ENCODE assay signal across 10 mouse cellular contexts in genomic region chr13:41219687-41220303, GRCm38 (mm10). TPM values are rescaled to one million over a fixed set of nuclear protein-coding genes. Genes with fewer than 3 reads are reported as not detected.
DNase-seq lines count a peak whose midpoint lies in the region; ATAC-seq and TF ChIP-seq lines count a peak whose summit lies in the region.
"Had no signal": no experiment of that assay in that cellular context is flagged by ENCODE, and none has a peak within 500 bp of the region (broad histone marks: within the 10 kb centered on the region; RNA-seq: fewer than 3 reads in every experiment).

No protein-coding gene starts in this region.

- H3K4me3 ChIP-seq in kidney, adult 2 months (ENCODE audit: insufficient read depth, low read depth, low read length): peak overlapping the region; percentile 42
- H3K4me3 ChIP-seq in ES-E14 (ENCODE audit: insufficient read depth in 1 of 2, low read depth in 1 of 2, low read length in 2 of 2, poor library complexity in 1 of 2, severe bottlenecking in 1 of 2): peak overlapping the region; percentile 65 to 77
- H3K4me3 ChIP-seq in hindbrain, postnatal 0 days (ENCODE audit: low read length): peak overlapping the region; percentile 85
- peak overlapping the region; percentile 80 for H3K4me3 ChIP-seq in midbrain, embryonic 14.5 days (replicated peaks; ENCODE audit: low read depth, low read length)

- no peaks in the 10 kb centered on the region for H3K36me3 ChIP-seq in kidney, adult 2 months (ENCODE audit: control insufficient read depth, insufficient read depth, low read length)
- H3K36me3 ChIP-seq in ES-E14 (ENCODE audit: control insufficient read depth, insufficient read depth, low read length, poor library complexity, severe bottlenecking): no peaks in the 10 kb centered on the region
- H3K36me3 ChIP-seq in hindbrain, postnatal 0 days (ENCODE audit: insufficient read depth, low read length): no peaks in the 10 kb centered on the region
- no peaks in the 10 kb centered on the region for H3K36me3 ChIP-seq in midbrain, embryonic 14.5 days (ENCODE audit: control insufficient read depth, insufficient read depth, low read length)

- no peak for TF ChIP-seq CTCF in kidney, adult 2 months (conservative IDR thresholded peaks at IDR 0.05; ENCODE audit: insufficient read depth, insufficient read length, low read depth, low read length)
- no peak for TF ChIP-seq CTCF in hindbrain, postnatal 0 days (IDR thresholded peaks at IDR 0.05; ENCODE audit: low read depth)

- no peak for DNase-seq in kidney, adult 2 months
- DNase-seq in kidney, adult 9 months: no peak
- DNase-seq in ES-E14 (ENCODE audit: low read depth, low spot score): no peak
- peak; percentile 19 to 25 for DNase-seq in cerebellum, postnatal 36 days
- no peak for DNase-seq in hindbrain, postnatal 0 days (ENCODE audit: low spot score)
- no peak for DNase-seq in midbrain, embryonic 14.5 days
- no peak for DNase-seq in MN1 (ENCODE audit: low spot score)

- H3K9me3 ChIP-seq in ES-E14 (ENCODE audit: control insufficient read depth, insufficient read depth, low read depth, low read length): no peaks in the 10 kb centered on the region
- peaks cover 8% of the 10 kb centered on the region; the same call in 1 of the 2 replicates for H3K9me3 ChIP-seq in hindbrain, postnatal 0 days (ENCODE audit: low read length)
- peaks cover 17% of the 10 kb centered on the region; the same call in 1 of the 2 replicates for H3K9me3 ChIP-seq in midbrain, embryonic 14.5 days (ENCODE audit: control insufficient read depth, low read length)

- no peak for TF ChIP-seq POLR2A in kidney, adult 2 months (IDR thresholded peaks at IDR 0.05; ENCODE audit: low read depth, low read length)

- peak; percentile 78 for ATAC-seq in hindbrain, postnatal 0 days
- peak; percentile 38 for ATAC-seq in midbrain, embryonic 14.5 days (ENCODE audit: low FRiP score, low TSS enrichment)
- ATAC-seq in CD4-positive, CD25-positive, alpha-beta regulatory T cell, adult 4 months: no peak

- in situ Hi-C loops in ES-E14 (cut with MboI; ENCODE audit: low sequenced_read_pairs in 2 of 2, unreplicated experiment in 2 of 2): no loop called here

- 2% methylated on average over 39 of the region's 39 CpGs for WGBS in kidney, adult 2 months
- 2% methylated on average over 35 of the region's 39 CpGs for WGBS in hindbrain, postnatal 0 days
- 2% methylated on average over 39 of the region's 39 CpGs for WGBS in midbrain, embryonic 14.5 days

- no peak overlapping the region for H3K27ac ChIP-seq in kidney, adult 2 months (ENCODE audit: insufficient read depth, low read depth, low read length)
- H3K27ac ChIP-seq in ES-E14 (ENCODE audit: insufficient read depth, low read depth, low read length, poor library complexity, severe bottlenecking): no peak overlapping the region
- H3K27ac ChIP-seq in hindbrain, postnatal 0 days: peak overlapping the region; percentile 78
- H3K27ac ChIP-seq in midbrain, embryonic 14.5 days (replicated peaks; ENCODE audit: low read depth, low read length): peak overlapping the region; percentile 80

- H3K4me2 ChIP-seq in hindbrain, postnatal 0 days (ENCODE audit: low read depth, low read length): peak overlapping the region; percentile 59
- H3K4me2 ChIP-seq in midbrain, embryonic 14.5 days (ENCODE audit: low read length): peak overlapping the region; percentile 57

- H3K27me3 ChIP-seq in kidney, adult 2 months (replicated peaks; ENCODE audit: control insufficient read depth, insufficient read depth, low read length): no peaks in the 10 kb centered on the region
- no peaks in the 10 kb centered on the region for H3K27me3 ChIP-seq in hindbrain, postnatal 0 days (ENCODE audit: insufficient read depth, low read length)
- H3K27me3 ChIP-seq in midbrain, embryonic 14.5 days (ENCODE audit: control insufficient read depth, insufficient read depth, low read length): no peaks in the 10 kb centered on the region

- peak overlapping the region; percentile 56 for H3K9ac ChIP-seq in ES-E14 (ENCODE audit: insufficient read depth, low read depth, low read length, poor library complexity, severe bottlenecking)
- H3K9ac ChIP-seq in hindbrain, postnatal 0 days (replicated peaks; ENCODE audit: low read length): peak overlapping the region; percentile 88
- H3K9ac ChIP-seq in midbrain, embryonic 14.5 days (replicated peaks; ENCODE audit: low read length): peak overlapping the region; percentile 88

- peaks cover 9% of the 10 kb centered on the region; the same call in 1 of the 2 replicates for H3K4me1 ChIP-seq in kidney, adult 2 months (ENCODE audit: control insufficient read depth, insufficient read depth, low read length)
- no peaks in the 10 kb centered on the region for H3K4me1 ChIP-seq in ES-E14 (ENCODE audit: control insufficient read depth in 2 of 2, insufficient read depth in 2 of 2, low read length in 2 of 2, poor library complexity in 1 of 2)
- no peaks in the 10 kb centered on the region for H3K4me1 ChIP-seq in hindbrain, postnatal 0 days (ENCODE audit: insufficient read depth, low read length)
- H3K4me1 ChIP-seq in midbrain, embryonic 14.5 days (ENCODE audit: control insufficient read depth, insufficient read depth, low read length): peaks cover 9% of the 10 kb centered on the region

TF ChIP-seq in ES-E14, 5 proteins besides CTCF, POLR2A, EP300 and RAD21:
- TF ChIP-seq HCFC1 (IDR thresholded peaks at IDR 0.05; ENCODE audit: borderline replicate concordance, insufficient read depth, low read length) (no peak), ZC3H11A (IDR thresholded peaks at IDR 0.05; ENCODE audit: borderline replicate concordance, low read depth, low read length) (no peak), ZNF384 (IDR thresholded peaks at IDR 0.05; ENCODE audit: low read depth, low read length) (no peak), MAFK (IDR thresholded peaks at IDR 0.05; ENCODE audit: insufficient read depth, low read depth, low read length) (no peak), CHD2 (IDR thresholded peaks at IDR 0.05; ENCODE audit: low read depth, low read length) (no peak)

RNA-seq across cellular contexts. Expression of gene Elovl2, which starts 0.4 kb away (rescaled TPM):
- 31.7 and 34.6 TPM in 2 replicates for polyA plus RNA-seq in kidney, adult 2 months (2012; rRNA removed)
- total RNA-seq in ES-E14 (2012; rRNA removed): 3.7 and 5.7 TPM in 2 replicates
- 26.8 and 32.3 TPM in 2 replicates for total RNA-seq in hindbrain, postnatal 0 days (2014; rRNA removed)
- 29.9 and 31.2 TPM in 2 replicates for polyA plus RNA-seq in hindbrain, postnatal 0 days (2015; fragmentation: Nextera tagmentation; extraction: Ambion mirVana)
- polyA plus RNA-seq in midbrain, embryonic 14.5 days (2014; fragmentation: Nextera tagmentation; extraction: Ambion mirVana): 44.6 and 48.3 TPM in 2 replicates
- not detected for polyA plus RNA-seq in CD4-positive, CD25-positive, alpha-beta regulatory T cell, adult 4 months (2017; shearing (Covaris generic))

RNA-seq across cellular contexts. Expression of gene Smim13, which starts 29.8 kb away (rescaled TPM):
- 3.0 and 3.7 TPM in 2 replicates for polyA plus RNA-seq in kidney, adult 2 months (2012; rRNA removed)
- total RNA-seq in ES-E14 (2012; rRNA removed): 5.5 and 7.4 TPM in 2 replicates
- 44.2 and 44.8 TPM in 2 replicates for total RNA-seq in hindbrain, postnatal 0 days (2014; rRNA removed)
- polyA plus RNA-seq in hindbrain, postnatal 0 days (2015; fragmentation: Nextera tagmentation; extraction: Ambion mirVana): 26.7 and 27.5 TPM in 2 replicates
- polyA plus RNA-seq in midbrain, embryonic 14.5 days (2014; fragmentation: Nextera tagmentation; extraction: Ambion mirVana): 22.7 and 23.2 TPM in 2 replicates
- 1 to 10 TPM; 2.4 to 4.1 TPM for polyA plus RNA-seq in CD4-positive, CD25-positive, alpha-beta regulatory T cell, adult 4 months (2017; shearing (Covaris generic))

RNA-seq across cellular contexts. Expression of gene Gm17364, which starts 54.0 kb away (rescaled TPM):
- not detected in 2 replicates for polyA plus RNA-seq in kidney, adult 2 months (2012; rRNA removed)
- total RNA-seq in ES-E14 (2012; rRNA removed): not detected in 2 replicates
- total RNA-seq in hindbrain, postnatal 0 days (2014; rRNA removed): not detected in 2 replicates
- polyA plus RNA-seq in hindbrain, postnatal 0 days (2015; fragmentation: Nextera tagmentation; extraction: Ambion mirVana): not detected in 2 replicates
- polyA plus RNA-seq in midbrain, embryonic 14.5 days (2014; fragmentation: Nextera tagmentation; extraction: Ambion mirVana): not detected in 2 replicates
- polyA plus RNA-seq in CD4-positive, CD25-positive, alpha-beta regulatory T cell, adult 4 months (2017; shearing (Covaris generic)): not detected
- total RNA-seq: adrenal gland, adult 18-20 months; layer of hippocampus, postnatal 25 days had no signal

Comparison
In these comparisons a context has a peak if more than half of its experiments do, and no peak if none do; other contexts are left out.
1. DNase-seq: peak in cerebellum, postnatal 36 days (2 of 2); none in kidney, adult 2 months (single experiment), kidney, adult 9 months (single experiment), ES-E14 (single experiment), hindbrain, postnatal 0 days (single experiment), midbrain, embryonic 14.5 days (single experiment) and MN1 (single experiment).
2. H3K27ac ChIP-seq: peak in hindbrain, postnatal 0 days (single experiment) and midbrain, embryonic 14.5 days (single experiment); none in kidney, adult 2 months (single experiment) and ES-E14 (single experiment).
3. RNA of gene Elovl2, which starts 0.4 kb away (polyA plus RNA-seq): 44.6 to 48.3 TPM in midbrain, embryonic 14.5 days, 31.7 to 34.6 TPM in kidney, adult 2 months and 29.9 to 31.2 TPM in hindbrain, postnatal 0 days; not detected in CD4-positive, CD25-positive, alpha-beta regulatory T cell, adult 4 months; every median in the first group is over 10 times any median in the second.
4. Peak in every context shown above with its lines, with median percentiles within 50 percentile points of each other: H3K4me3 ChIP-seq and H3K9ac ChIP-seq.